Mouse (Mus musculus): Measurements from ENCODE around the gene Naga.

GRCm38 (mm10) chr15:82354126-82354945 lies 15.6 kb upstream of the Naga start, which contains the start of gene Ndufa6:
- TF ChIP-seq CTCF (IDR thresholded peaks at IDR 0.05; ENCODE audit: extremely low read depth, insufficient read length, insufficient replicate concordance, low read depth, low read length) (peak; percentile 95), POLR2A (IDR thresholded peaks at IDR 0.05; ENCODE audit: low read depth, low read length) (peak; percentile 91)
